Mouse (Mus musculus): ENCODE results near the gene Tra2b. TPM values are rescaled to one million over a fixed set of nuclear protein-coding genes. Genes with fewer than 3 reads are reported as not detected.
A peak's percentile ranks its signal among the peaks of the same experiment; 100 is the strongest.
"Not testable (repeated sequence)": the region's sequence is repeated elsewhere in the genome, so short reads cannot be mapped to it uniquely, and the experiment has no call there.

Gene Tra2b
- polyA plus RNA-seq (2015; fragmentation: Nextera tagmentation; extraction: Ambion mirVana): 264 and 282 TPM in 2 replicates

- H3K9ac ChIP-seq (ENCODE audit: low read depth, low read length): peak within 1 kb of the TSS; percentile 98
- H3K4me1 ChIP-seq (ENCODE audit: control insufficient read depth, insufficient read depth, low read length): peaks cover 12% of the 10 kb centered on the region; the same call in 1 of the 2 replicates
- H3K27me3 ChIP-seq (replicated peaks; ENCODE audit: control insufficient read depth, insufficient read depth, low read length): no peaks in the 10 kb centered on the region
- no peaks in the 10 kb centered on the region for H3K36me3 ChIP-seq (ENCODE audit: control insufficient read depth, insufficient read depth, low read length)
- no peaks in the 10 kb centered on the region for H3K9me3 ChIP-seq (ENCODE audit: control insufficient read depth, low read length)
- H3K27ac ChIP-seq (ENCODE audit: low read length): peak within 1 kb of the TSS; percentile 88
- peak within 1 kb of the TSS; percentile 82 for H3K4me3 ChIP-seq (ENCODE audit: low read length)
- ATAC-seq: peak; percentile 98
- H3K4me2 ChIP-seq (ENCODE audit: low read depth, low read length): peak within 1 kb of the TSS; percentile 78
- under 1% methylated on average over 38 of the region's 38 CpGs for WGBS
Measured at GRCm38 (mm10) chr16:22265849-22266376, at the start of gene Tra2b. TSS of gene Tra2b (minus strand) at chr16:22266005.

- H3K27me3 ChIP-seq (replicated peaks; ENCODE audit: control insufficient read depth, insufficient read depth, low read length): no peaks in the 10 kb centered on the region
- H3K9me3 ChIP-seq (ENCODE audit: control insufficient read depth, low read length): no peaks in the 10 kb centered on the region
- 16% methylated on average over 1 of the region's 1 CpGs for WGBS
- no peak overlapping the region for H3K4me2 ChIP-seq (ENCODE audit: low read depth, low read length)
- no peak overlapping the region for H3K9ac ChIP-seq (ENCODE audit: low read depth, low read length)
- no peak for ATAC-seq
- H3K4me3 ChIP-seq (ENCODE audit: low read length): no peak overlapping the region
- H3K36me3 ChIP-seq (ENCODE audit: control insufficient read depth, insufficient read depth, low read length): no peaks in the 10 kb centered on the region
- no peak overlapping the region for H3K27ac ChIP-seq (ENCODE audit: low read length)
- no peaks in the 10 kb centered on the region for H3K4me1 ChIP-seq (ENCODE audit: control insufficient read depth, insufficient read depth, low read length)
Measured at GRCm38 (mm10) chr16:22310649-22311048, 44.8 kb upstream of the Tra2b start.

- Histone ChIP-seq H3K9ac (ENCODE audit: low read depth, low read length) (no peak overlapping the region), H3K9me3 (ENCODE audit: control insufficient read depth, low read length) (no peaks in the 10 kb centered on the region), H3K27ac (ENCODE audit: low read length) (no peak overlapping the region), H3K4me3 (ENCODE audit: low read length) (no peak overlapping the region), H3K36me3 (ENCODE audit: control insufficient read depth, insufficient read depth, low read length) (no peaks in the 10 kb centered on the region), H3K27me3 (replicated peaks; ENCODE audit: control insufficient read depth, insufficient read depth, low read length) (no peaks in the 10 kb centered on the region), H3K4me2 (ENCODE audit: low read depth, low read length) (no peak overlapping the region), H3K4me1 (ENCODE audit: control insufficient read depth, insufficient read depth, low read length) (no peaks in the 10 kb centered on the region)
- 27% methylated on average over 5 of the region's 5 CpGs for WGBS
- ATAC-seq: peak; percentile 64
Measured at GRCm38 (mm10) chr16:22302606-22303005, 36.8 kb upstream of the Tra2b start.

GRCm38 (mm10) chr16:22301378-22301777, 35.6 kb upstream of the Tra2b start:
- no peaks in the 10 kb centered on the region for H3K9me3 ChIP-seq (ENCODE audit: control insufficient read depth, low read length)
- no peaks in the 10 kb centered on the region for H3K27me3 ChIP-seq (replicated peaks; ENCODE audit: control insufficient read depth, insufficient read depth, low read length)
- no peak for ATAC-seq
- no peak overlapping the region for H3K27ac ChIP-seq (ENCODE audit: low read length)
- no peak overlapping the region for H3K9ac ChIP-seq (ENCODE audit: low read depth, low read length)
- H3K4me2 ChIP-seq (ENCODE audit: low read depth, low read length): no peak overlapping the region
- no peaks in the 10 kb centered on the region for H3K36me3 ChIP-seq (ENCODE audit: control insufficient read depth, insufficient read depth, low read length)
- no peaks in the 10 kb centered on the region for H3K4me1 ChIP-seq (ENCODE audit: control insufficient read depth, insufficient read depth, low read length)
- H3K4me3 ChIP-seq (ENCODE audit: low read length): no peak overlapping the region
- 72% methylated on average over 3 of the region's 3 CpGs for WGBS

GRCm38 (mm10) chr16:22296901-22297300, 31.1 kb upstream of the Tra2b start:
- Histone ChIP-seq H3K4me1 (ENCODE audit: control insufficient read depth, insufficient read depth, low read length) (no peaks in the 10 kb centered on the region), H3K27me3 (replicated peaks; ENCODE audit: control insufficient read depth, insufficient read depth, low read length) (no peaks in the 10 kb centered on the region), H3K9ac (ENCODE audit: low read depth, low read length) (no peak overlapping the region), H3K27ac (ENCODE audit: low read length) (no peak overlapping the region), H3K4me3 (ENCODE audit: low read length) (no peak overlapping the region), H3K9me3 (ENCODE audit: control insufficient read depth, low read length) (no peaks in the 10 kb centered on the region), H3K36me3 (ENCODE audit: control insufficient read depth, insufficient read depth, low read length) (no peaks in the 10 kb centered on the region), H3K4me2 (ENCODE audit: low read depth, low read length) (no peak overlapping the region)
- no peak for ATAC-seq
- WGBS: 71% methylated on average over 6 of the region's 6 CpGs

- not testable (repeated sequence) for H3K36me3 ChIP-seq (ENCODE audit: control insufficient read depth, insufficient read depth, low read length); ATAC-seq; H3K27me3 ChIP-seq (replicated peaks; ENCODE audit: control insufficient read depth, insufficient read depth, low read length); H3K9ac ChIP-seq (ENCODE audit: low read depth, low read length); H3K4me3 ChIP-seq (ENCODE audit: low read length); H3K4me1 ChIP-seq (ENCODE audit: control insufficient read depth, insufficient read depth, low read length); H3K27ac ChIP-seq (ENCODE audit: low read length); H3K9me3 ChIP-seq (ENCODE audit: control insufficient read depth, low read length); H3K4me2 ChIP-seq (ENCODE audit: low read depth, low read length)
- WGBS: 94% methylated on average over 14 of the region's 14 CpGs
Measured at GRCm38 (mm10) chr16:22294812-22295211, 29.0 kb upstream of the Tra2b start.

GRCm38 (mm10) chr16:22293600-22293999, 27.8 kb upstream of the Tra2b start:
- Histone ChIP-seq H3K27me3 (replicated peaks; ENCODE audit: control insufficient read depth, insufficient read depth, low read length) (no peaks in the 10 kb centered on the region), H3K36me3 (ENCODE audit: control insufficient read depth, insufficient read depth, low read length) (no peaks in the 10 kb centered on the region), H3K4me1 (ENCODE audit: control insufficient read depth, insufficient read depth, low read length) (no peaks in the 10 kb centered on the region), H3K4me3 (ENCODE audit: low read length) (no peak overlapping the region), H3K9ac (ENCODE audit: low read depth, low read length) (no peak overlapping the region), H3K9me3 (ENCODE audit: control insufficient read depth, low read length) (peaks cover 4% of the 10 kb centered on the region; the same call in 1 of the 2 replicates), H3K4me2 (ENCODE audit: low read depth, low read length) (no peak overlapping the region), H3K27ac (ENCODE audit: low read length) (no peak overlapping the region)
- WGBS: 56% methylated on average over 2 of the region's 2 CpGs
- no peak for ATAC-seq

- no peak overlapping the region for H3K4me2 ChIP-seq (ENCODE audit: low read depth, low read length)
- H3K36me3 ChIP-seq (ENCODE audit: control insufficient read depth, insufficient read depth, low read length): no peaks in the 10 kb centered on the region
- no peaks in the 10 kb centered on the region for H3K27me3 ChIP-seq (replicated peaks; ENCODE audit: control insufficient read depth, insufficient read depth, low read length)
- peaks cover 4% of the 10 kb centered on the region; the same call in 1 of the 2 replicates for H3K9me3 ChIP-seq (ENCODE audit: control insufficient read depth, low read length)
- H3K4me1 ChIP-seq (ENCODE audit: control insufficient read depth, insufficient read depth, low read length): no peaks in the 10 kb centered on the region
- H3K9ac ChIP-seq (ENCODE audit: low read depth, low read length): no peak overlapping the region
- ATAC-seq: no peak
- no peak overlapping the region for H3K27ac ChIP-seq (ENCODE audit: low read length)
- H3K4me3 ChIP-seq (ENCODE audit: low read length): no peak overlapping the region
- WGBS: 85% methylated on average over 4 of the region's 4 CpGs
Measured at GRCm38 (mm10) chr16:22292394-22292793, 26.6 kb upstream of the Tra2b start.

GRCm38 (mm10) chr16:22289643-22290042, 23.8 kb upstream of the Tra2b start:
- Histone ChIP-seq H3K36me3 (ENCODE audit: control insufficient read depth, insufficient read depth, low read length) (no peaks in the 10 kb centered on the region), H3K4me2 (ENCODE audit: low read depth, low read length) (no peak overlapping the region), H3K9me3 (ENCODE audit: control insufficient read depth, low read length) (peaks cover 4% of the 10 kb centered on the region; the same call in 1 of the 2 replicates), H3K27me3 (replicated peaks; ENCODE audit: control insufficient read depth, insufficient read depth, low read length) (no peaks in the 10 kb centered on the region), H3K27ac (ENCODE audit: low read length) (no peak overlapping the region), H3K4me1 (ENCODE audit: control insufficient read depth, insufficient read depth, low read length) (no peaks in the 10 kb centered on the region), H3K9ac (ENCODE audit: low read depth, low read length) (no peak overlapping the region), H3K4me3 (ENCODE audit: low read length) (no peak overlapping the region)
- WGBS: 74% methylated on average over 2 of the region's 2 CpGs
- ATAC-seq: no peak

- Histone ChIP-seq H3K9ac (ENCODE audit: low read depth, low read length) (no peak overlapping the region), H3K4me2 (ENCODE audit: low read depth, low read length) (no peak overlapping the region), H3K4me3 (ENCODE audit: low read length) (no peak overlapping the region), H3K36me3 (ENCODE audit: control insufficient read depth, insufficient read depth, low read length) (no peaks in the 10 kb centered on the region), H3K4me1 (ENCODE audit: control insufficient read depth, insufficient read depth, low read length) (no peaks in the 10 kb centered on the region), H3K27me3 (replicated peaks; ENCODE audit: control insufficient read depth, insufficient read depth, low read length) (no peaks in the 10 kb centered on the region), H3K9me3 (ENCODE audit: control insufficient read depth, low read length) (peaks cover 4% of the 10 kb centered on the region; the same call in 1 of the 2 replicates), H3K27ac (ENCODE audit: low read length) (no peak overlapping the region)
- no peak for ATAC-seq
- 100% methylated on average over 1 of the region's 1 CpGs for WGBS
Measured at GRCm38 (mm10) chr16:22286996-22287395, 21.2 kb upstream of the Tra2b start.

Measured in intestine, embryonic 16.5 days (tissue).